Comparison of ENCODE assay signal across 8 mouse cellular contexts in genomic region chr5:115237803-115238728, GRCm38 (mm10). TPM values are rescaled to one million over a fixed set of nuclear protein-coding genes. Genes with fewer than 3 reads are reported as not detected.
DNase-seq lines count a peak whose midpoint lies in the region; ATAC-seq and TF ChIP-seq lines count a peak whose summit lies in the region.

No protein-coding gene starts in this region.

- peak overlapping the region; percentile 78 for H3K4me2 ChIP-seq in hindbrain, embryonic 15.5 days

- peak; percentile 87 for ATAC-seq in Patski
- peak; percentile 85 for ATAC-seq in hindbrain, embryonic 15.5 days (ENCODE audit: low FRiP score, low read depth)

- no peak for TF ChIP-seq CTCF in Patski (IDR thresholded peaks at IDR 0.05)

- H3K27ac ChIP-seq in hindbrain, embryonic 15.5 days (replicated peaks) = peak overlapping the region; percentile 79

- in situ Hi-C loops in Patski (cut with MboI; ENCODE audit: low pct_unique_long_range_greater_than_20kb) = loop anchor here (5.0 kb wide), 4 partner anchors 51 to 261 kb away; partner anchors contain the start of gene Srsf9

- CTCF ChIA-PET in Patski (lab: Charles Lee) = no interaction called here

- POLR2A ChIA-PET in Patski (lab: Charles Lee) = interaction anchor here (0.6 to 1.1 kb wide), 5 partner anchors 34 to 755 kb away, joined by 3 to 5 read pairs (median 3); partner anchors contain the start of gene Rnf10

- H3K36me3 ChIP-seq in hindbrain, embryonic 15.5 days = peaks cover 33% of the 10 kb centered on the region

- under 1% methylated on average over 84 of the region's 88 CpGs for WGBS in hindbrain, embryonic 15.5 days

- no peaks in the 10 kb centered on the region for H3K9me3 ChIP-seq in hindbrain, embryonic 15.5 days

- H3K4me1 ChIP-seq in hindbrain, embryonic 15.5 days (replicated peaks) = peaks cover 31% of the 10 kb centered on the region

- H3K27me3 ChIP-seq in Patski = no peaks in the 10 kb centered on the region
- H3K27me3 ChIP-seq in hindbrain, embryonic 15.5 days = peaks cover 9% of the 10 kb centered on the region; the same call in 1 of the 2 replicates

- H3K9ac ChIP-seq in hindbrain, embryonic 15.5 days = peak overlapping the region; percentile 89

- peak overlapping the region; percentile 91 for H3K4me3 ChIP-seq in hindbrain, embryonic 15.5 days

- DNase-seq in Patski (ENCODE audit: low read depth, low spot score) = peak; percentile 54
- DNase-seq in cerebellum, postnatal 14 days = peak; percentile 94 to 97
- peak; percentile 76 to 84 for DNase-seq in frontal cortex, postnatal 25 days (ENCODE audit: low spot score in 2 of 2)
- DNase-seq in left cerebral cortex, adult 11 months (ENCODE audit: low spot score) = peak; percentile 83
- peak; percentile 94 to 95 for DNase-seq in lung, postnatal 4 days
- peak; percentile 82 for DNase-seq in retina, postnatal 7 days (ENCODE audit: low read depth, low spot score)
- peak; percentile 86 for DNase-seq in urinary bladder, adult 2 months (ENCODE audit: low spot score)

RNA-seq across cellular contexts. Expression of gene Pop5, which starts 2.4 kb away (rescaled TPM):
- polyA plus RNA-seq in Patski (2021) = 123 TPM
- polyA plus RNA-seq in hindbrain, embryonic 15.5 days (2015; fragmentation: Nextera tagmentation; extraction: Ambion mirVana) = 102 TPM in 2 replicates
- 52.7 and 63.5 TPM in 2 replicates for polyA plus RNA-seq in urinary bladder, adult 2 months (2012; rRNA removed)

RNA-seq across cellular contexts. Expression of gene Rnf10, which starts 34.6 kb away (rescaled TPM):
- polyA plus RNA-seq in Patski (2021) = 286 TPM
- polyA plus RNA-seq in hindbrain, embryonic 15.5 days (2015; fragmentation: Nextera tagmentation; extraction: Ambion mirVana) = 187 and 218 TPM in 2 replicates
- polyA plus RNA-seq in urinary bladder, adult 2 months (2012; rRNA removed) = 144 and 157 TPM in 2 replicates

RNA-seq across cellular contexts. Expression of gene Coq5, which starts 41.4 kb away (rescaled TPM):
- 49.9 TPM for polyA plus RNA-seq in Patski (2021)
- polyA plus RNA-seq in hindbrain, embryonic 15.5 days (2015; fragmentation: Nextera tagmentation; extraction: Ambion mirVana) = 57.3 and 59.3 TPM in 2 replicates
- polyA plus RNA-seq in urinary bladder, adult 2 months (2012; rRNA removed) = 23.9 and 26.4 TPM in 2 replicates

RNA-seq across cellular contexts. Expression of gene Cabp1, which starts 43.9 kb away (rescaled TPM):
- polyA plus RNA-seq in Patski (2021) = 0.05 TPM
- polyA plus RNA-seq in hindbrain, embryonic 15.5 days (2015; fragmentation: Nextera tagmentation; extraction: Ambion mirVana) = 11.2 and 14.2 TPM in 2 replicates
- polyA plus RNA-seq in urinary bladder, adult 2 months (2012; rRNA removed) = 3.6 and 3.9 TPM in 2 replicates

Comparison
In these comparisons a context has a peak if more than half of its experiments do, and no peak if none do; other contexts are left out.
1. Peak in every context shown above with its lines: DNase-seq, ATAC-seq, H3K4me3 ChIP-seq and H3K27ac ChIP-seq.